Mouse (Mus musculus) heart, embryonic 10.5 days (tissue): ENCODE measurements at regions not wholly inside any gene's neighbourhood (a gene's known extent, or its start where the extent isn't known, plus 50 kb on each side); places are given as distances from the start of the nearest gene placed in this dataset.
"Not testable (repeated sequence)": the region's sequence is repeated elsewhere in the genome, so short reads cannot be mapped to it uniquely, and the experiment has no call there.

ENCODE experiments used
- DNase-seq: peaks from one replicate; pipeline ENCODE4 v3.0.0-alpha.2; 2017; ENCODE audit warnings: low spot score
- H3K27ac ChIP-seq: fragments of 300-500 bp; sonication (generic); 2 replicates; pipeline ENCODE4 v1.5.1; 2016; ENCODE audit warnings: mild to moderate bottlenecking
- H3K27me3 ChIP-seq: fragments of 300-500 bp; sonication (generic); 2 replicates; pipeline ENCODE4 v1.6.1; 2016; ENCODE audit warnings: mild to moderate bottlenecking; ENCODE audit not compliant: poor library complexity, insufficient read depth, severe bottlenecking
- H3K36me3 ChIP-seq: fragments of 300-500 bp; sonication (generic); 2 replicates; pipeline ENCODE4 v1.6.1; 2016; ENCODE audit warnings: mild to moderate bottlenecking, moderate library complexity
- H3K4me1 ChIP-seq: fragments of 300-500 bp; sonication (generic); 2 replicates; pipeline ENCODE4 v1.6.1; 2016; ENCODE audit warnings: mild to moderate bottlenecking
- H3K4me3 ChIP-seq: fragments of 300-500 bp; sonication (generic); 2 replicates; pipeline ENCODE4 v1.5.1; 2016; ENCODE audit warnings: mild to moderate bottlenecking, moderate library complexity
- H3K9me3 ChIP-seq: fragments of 300-500 bp; sonication (generic); 2 replicates; pipeline ENCODE4 v1.6.1; 2016; ENCODE audit warnings: mild to moderate bottlenecking, moderate library complexity
- WGBS: fragments of 180-500 bp; shearing (Covaris S2); methylation state at CpG from one replicate; pipeline ENCODE4 v1.1.7; 2016; 5-methylcytosine and 5-hydroxymethylcytosine counted together

GRCm38 (mm10) chr12:28999963-29000451 lies 248.4 kb downstream of the Eipr1 start:
- WGBS, result 18% methylated on average over 6 of the region's 6 CpGs
- H3K4me1 ChIP-seq, result peaks cover 46% of the 10 kb centered on the region
- DNase-seq, result no peak
- H3K9me3 ChIP-seq, result no peaks in the 10 kb centered on the region
- peak overlapping the region; percentile 13; the same call in 1 of the 2 replicates for H3K27ac ChIP-seq
- no peak overlapping the region for H3K4me3 ChIP-seq
- no peaks in the 10 kb centered on the region for H3K27me3 ChIP-seq
- no peaks in the 10 kb centered on the region for H3K36me3 ChIP-seq

- Histone ChIP-seq H3K36me3 (no peaks in the 10 kb centered on the region), H3K4me1 (peaks cover 15% of the 10 kb centered on the region), H3K27me3 (no peaks in the 10 kb centered on the region), H3K4me3 (no peak overlapping the region), H3K9me3 (no peaks in the 10 kb centered on the region), H3K27ac (no peak overlapping the region)
- no peak for DNase-seq
- WGBS, result 86% methylated on average over 13 of the region's 13 CpGs
Measured at GRCm38 (mm10) chr12:29004504-29004903, 252.9 kb downstream of the Eipr1 start.

GRCm38 (mm10) chr12:29014601-29015000 lies 263.0 kb downstream of the Eipr1 start:
- no peak overlapping the region for H3K27ac ChIP-seq
- H3K9me3 ChIP-seq, result no peaks in the 10 kb centered on the region
- no peaks in the 10 kb centered on the region for H3K36me3 ChIP-seq
- no peaks in the 10 kb centered on the region for H3K27me3 ChIP-seq
- DNase-seq, result no peak
- H3K4me1 ChIP-seq, result peaks cover 14% of the 10 kb centered on the region
- no peak overlapping the region for H3K4me3 ChIP-seq
- WGBS, result 82% methylated on average over 9 of the region's 9 CpGs

DNA sequence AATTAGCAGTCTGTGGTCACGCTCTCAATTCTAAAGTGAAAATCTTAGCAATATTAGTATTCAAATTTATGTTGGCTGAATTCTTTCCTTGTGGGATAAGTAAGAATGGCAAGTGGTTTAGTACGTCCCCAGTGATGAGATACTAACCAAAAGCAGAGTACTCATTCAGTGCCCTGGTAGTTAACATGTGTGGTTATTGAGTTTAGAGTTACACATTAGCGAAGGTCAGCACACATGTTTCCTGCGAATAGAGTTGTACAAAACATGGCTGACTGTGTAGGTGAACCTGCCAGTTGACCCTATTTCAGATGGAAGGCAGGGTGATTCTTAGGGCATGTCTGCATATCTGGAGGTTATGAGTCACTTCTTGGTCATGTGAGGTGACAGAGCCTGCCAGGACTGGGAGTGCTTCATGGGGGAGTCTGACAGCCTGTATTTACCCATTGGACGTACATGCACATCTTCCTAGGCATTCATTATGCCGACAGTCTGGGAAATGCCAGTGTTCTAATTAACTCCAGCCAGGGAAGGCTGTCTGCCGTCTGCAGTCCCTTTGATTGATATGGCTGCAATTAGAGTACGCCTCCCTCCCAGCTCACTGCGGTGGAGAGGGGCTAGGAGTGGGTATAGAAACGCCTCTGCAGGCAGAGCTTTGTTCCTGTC lies 263.7 kb downstream of the Eipr1 start:
- Histone ChIP-seq H3K4me3 (no peak overlapping the region), H3K27me3 (no peaks in the 10 kb centered on the region), H3K4me1 (peaks cover 10% of the 10 kb centered on the region), H3K9me3 (no peaks in the 10 kb centered on the region), H3K27ac (no peak overlapping the region), H3K36me3 (no peaks in the 10 kb centered on the region)
- WGBS, result 52% methylated on average over 10 of the region's 10 CpGs
- DNase-seq, result no peak

GRCm38 (mm10) chr12:29021152-29021551 lies 269.5 kb downstream of the Eipr1 start:
- no peak for DNase-seq
- no peaks in the 10 kb centered on the region for H3K27me3 ChIP-seq
- no peak overlapping the region for H3K27ac ChIP-seq
- H3K4me3 ChIP-seq, result no peak overlapping the region
- WGBS, result 52% methylated on average over 5 of the region's 5 CpGs
- no peaks in the 10 kb centered on the region for H3K36me3 ChIP-seq
- no peaks in the 10 kb centered on the region for H3K9me3 ChIP-seq
- H3K4me1 ChIP-seq, result peaks cover 10% of the 10 kb centered on the region

- no peaks in the 10 kb centered on the region for H3K36me3 ChIP-seq
- no peak overlapping the region for H3K27ac ChIP-seq
- H3K9me3 ChIP-seq, result no peaks in the 10 kb centered on the region
- 77% methylated on average over 3 of the region's 3 CpGs for WGBS
- H3K4me1 ChIP-seq, result no peaks in the 10 kb centered on the region
- H3K4me3 ChIP-seq, result no peak overlapping the region
- no peak for DNase-seq
- H3K27me3 ChIP-seq, result no peaks in the 10 kb centered on the region
Measured at GRCm38 (mm10) chr12:29028171-29028570, 276.6 kb downstream of the Eipr1 start.

DNA sequence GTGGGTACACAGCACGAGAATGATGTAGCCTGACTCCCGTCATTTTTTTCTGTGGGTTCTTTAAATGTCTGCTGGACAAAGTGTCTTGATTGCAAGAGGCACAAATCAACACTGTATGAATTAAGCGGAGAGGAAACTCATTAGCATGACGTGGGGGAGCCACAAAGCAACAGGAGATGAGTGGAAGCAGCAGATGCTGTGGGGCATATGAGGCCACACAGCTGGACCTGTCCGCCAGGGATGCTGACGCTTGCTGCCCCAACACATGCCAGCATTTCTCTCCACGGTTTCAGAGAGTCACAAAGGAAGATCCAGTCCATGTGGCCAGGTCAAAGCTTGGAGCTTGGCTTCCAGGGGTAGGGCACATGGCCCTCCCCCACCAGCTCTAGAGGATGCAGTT lies 277.9 kb downstream of the Eipr1 start:
- 70% methylated on average over 7 of the region's 7 CpGs for WGBS
- no peaks in the 10 kb centered on the region for H3K9me3 ChIP-seq
- H3K27ac ChIP-seq, result no peak overlapping the region
- no peak for DNase-seq
- H3K4me1 ChIP-seq, result no peaks in the 10 kb centered on the region
- H3K27me3 ChIP-seq, result no peaks in the 10 kb centered on the region
- no peaks in the 10 kb centered on the region for H3K36me3 ChIP-seq
- H3K4me3 ChIP-seq, result no peak overlapping the region

DNA sequence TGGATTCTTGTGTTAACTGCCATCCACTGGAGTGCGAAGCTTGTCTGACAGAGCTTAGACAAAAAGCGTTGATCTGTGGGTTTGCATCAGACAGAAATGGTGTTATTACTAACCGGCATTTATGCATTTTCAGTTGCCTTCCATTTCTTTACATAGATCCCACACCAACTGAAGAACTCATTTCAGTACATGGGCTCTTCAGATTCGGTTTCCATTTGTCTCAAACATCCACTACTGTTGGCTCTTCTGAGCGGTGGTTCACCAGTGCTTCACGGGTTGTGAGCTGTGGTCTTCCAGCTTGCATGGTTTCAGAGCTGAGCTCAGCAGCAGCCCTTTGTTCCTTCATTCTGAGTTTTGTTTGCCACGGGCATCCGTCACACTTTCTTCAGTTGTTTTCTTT lies 294.4 kb downstream of the Eipr1 start:
- no peak overlapping the region for H3K27ac ChIP-seq
- peaks cover 29% of the 10 kb centered on the region for H3K4me1 ChIP-seq
- no peaks in the 10 kb centered on the region for H3K27me3 ChIP-seq
- no peak for DNase-seq
- no peaks in the 10 kb centered on the region for H3K36me3 ChIP-seq
- H3K4me3 ChIP-seq, result no peak overlapping the region
- WGBS, result 82% methylated on average over 8 of the region's 8 CpGs
- H3K9me3 ChIP-seq, result no peaks in the 10 kb centered on the region

- WGBS, result 48% methylated on average over 4 of the region's 4 CpGs
- not testable (repeated sequence) for DNase-seq, H3K4me3 ChIP-seq, H3K36me3 ChIP-seq, H3K9me3 ChIP-seq, H3K27me3 ChIP-seq
- H3K27ac ChIP-seq, result peak overlapping the region; percentile 60
- H3K4me1 ChIP-seq, result peaks cover 28% of the 10 kb centered on the region
Measured at GRCm38 (mm10) chr12:29048596-29048995, 297.0 kb downstream of the Eipr1 start.

- Histone ChIP-seq H3K27me3 (no peaks in the 10 kb centered on the region), H3K27ac (peak overlapping the region; percentile 60), H3K9me3 (no peaks in the 10 kb centered on the region), H3K36me3 (no peaks in the 10 kb centered on the region), H3K4me3 (no peak overlapping the region), H3K4me1 (peaks cover 28% of the 10 kb centered on the region)
- peak; percentile 88 for DNase-seq
- 3% methylated on average over 8 of the region's 8 CpGs for WGBS
Measured at GRCm38 (mm10) chr12:29049105-29049511, 297.5 kb downstream of the Eipr1 start.

- H3K4me3 ChIP-seq, result no peak overlapping the region
- H3K9me3 ChIP-seq, result no peaks in the 10 kb centered on the region
- H3K36me3 ChIP-seq, result no peaks in the 10 kb centered on the region
- H3K27me3 ChIP-seq, result peaks cover 3% of the 10 kb centered on the region; the same call in 1 of the 2 replicates
- H3K27ac ChIP-seq, result peak overlapping the region; percentile 60
- DNase-seq, result no peak
- H3K4me1 ChIP-seq, result peaks cover 28% of the 10 kb centered on the region
Measured at GRCm38 (mm10) chr12:29049801-29050200, 298.2 kb downstream of the Eipr1 start.

DNA sequence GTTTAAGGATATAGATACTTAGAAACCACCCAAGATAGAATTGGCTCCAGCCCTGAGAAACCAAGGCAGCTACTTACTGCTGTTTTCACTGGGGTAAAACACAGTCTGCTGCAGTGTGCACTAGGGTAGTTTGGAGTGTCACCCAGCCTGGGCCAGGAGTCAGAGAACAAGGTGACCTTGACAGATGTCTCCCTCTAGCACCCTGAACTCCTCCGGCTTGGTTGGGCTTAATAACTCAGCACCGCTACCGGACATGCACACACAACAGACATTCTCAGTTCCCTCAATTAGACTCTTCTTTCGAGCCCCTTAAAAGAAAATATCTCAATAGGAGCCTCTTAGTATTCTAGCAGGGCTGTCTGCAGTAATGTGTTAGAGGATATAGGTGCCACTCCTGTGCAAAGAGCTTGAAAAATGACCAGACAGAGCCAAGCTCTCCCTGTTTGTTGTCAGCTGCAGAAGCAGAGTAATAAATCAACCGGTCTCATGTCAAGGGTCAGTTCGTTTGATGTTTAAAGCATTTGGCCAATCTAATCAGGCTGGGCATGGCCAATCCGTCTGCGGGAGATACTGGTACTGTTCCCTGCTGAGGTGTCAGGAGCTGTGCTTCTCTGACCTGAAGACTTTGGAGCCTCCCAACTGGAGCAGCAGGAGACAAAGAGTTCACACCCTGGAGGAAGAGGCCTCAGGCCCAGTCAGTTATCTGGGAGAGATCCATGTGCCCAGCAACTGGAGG lies 299.1 kb downstream of the Eipr1 start:
- Histone ChIP-seq H3K27me3 (peaks cover 3% of the 10 kb centered on the region; the same call in 1 of the 2 replicates), H3K36me3 (no peaks in the 10 kb centered on the region), H3K4me1 (peaks cover 28% of the 10 kb centered on the region), H3K9me3 (no peaks in the 10 kb centered on the region), H3K27ac (peak overlapping the region; percentile 60; the same call in 1 of the 2 replicates), H3K4me3 (no peak overlapping the region)
- DNase-seq, result no peak
- WGBS, result 24% methylated on average over 8 of the region's 8 CpGs

DNA sequence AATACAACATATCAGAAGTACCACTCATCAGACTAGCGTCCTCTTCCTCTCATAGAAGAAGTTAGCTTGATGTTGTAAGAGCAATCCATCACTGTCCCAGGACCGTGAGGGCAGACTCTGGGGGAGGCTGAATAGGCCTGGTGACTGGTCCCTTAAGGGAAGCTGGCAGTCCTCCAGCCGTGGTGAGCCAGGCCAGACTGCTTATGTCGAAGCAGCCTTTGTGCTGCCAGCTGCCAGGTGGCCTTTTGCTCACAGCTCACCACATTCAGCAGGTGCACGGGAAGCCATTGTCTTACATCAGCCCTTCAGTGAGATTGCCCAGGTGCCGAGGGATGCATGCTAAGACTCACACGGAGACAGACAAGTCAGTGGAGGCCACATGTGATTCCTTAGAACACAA lies 302.8 kb downstream of the Eipr1 start:
- Histone ChIP-seq H3K27ac (no peak overlapping the region), H3K36me3 (no peaks in the 10 kb centered on the region), H3K4me3 (no peak overlapping the region), H3K4me1 (peaks cover 23% of the 10 kb centered on the region), H3K9me3 (no peaks in the 10 kb centered on the region), H3K27me3 (peaks cover 3% of the 10 kb centered on the region; the same call in 1 of the 2 replicates)
- no peak for DNase-seq
- 63% methylated on average over 7 of the region's 7 CpGs for WGBS
